Mouse (Mus musculus) brown adipose tissue, adult 24 weeks (tissue): Measurements from ENCODE around the gene Slc26a8. TPM values are rescaled to one million over a fixed set of nuclear protein-coding genes. Genes with fewer than 3 reads are reported as not detected.

Source experiments
- H3K27ac ChIP-seq: fragments of 200-500 bp; replicated peaks from 2 replicates; pipeline ENCODE4 v1.5.1; 2012; ENCODE audit warnings: low read depth, mild to moderate bottlenecking, low read length
- H3K4me1 ChIP-seq: fragments of 200-500 bp; 2 replicates; pipeline ENCODE4 v1.6.1; 2012; ENCODE audit warnings: low read length, mixed read lengths; ENCODE audit not compliant: control insufficient read depth, insufficient read depth, insufficient read length
- H3K4me3 ChIP-seq: fragments of 200-500 bp; 2 replicates; pipeline ENCODE4 v1.5.1; 2012; ENCODE audit warnings: low read depth, mild to moderate bottlenecking, low read length, moderate library complexity; ENCODE audit not compliant: insufficient read depth
- polyA plus RNA-seq: library from polyadenylated mRNA; stranded (reverse); fragments of >200 nt; gene quantifications from 2 replicates; pipeline ENCODE4 v1.2.4, GENCODE M21; 2012; ENCODE audit not compliant: missing spikeins, insufficient read depth, insufficient read length

Gene Slc26a8
- polyA plus RNA-seq, 1 experiment: 1.5 TPM

GRCm38 (mm10) chr17:28691687-28692340 is 1.8 kb upstream of the Slc26a8 start:
- peaks cover 18% of the 10 kb centered on the region for H3K4me1 ChIP-seq
- peak overlapping the region; percentile 62 for H3K27ac ChIP-seq
- H3K4me3 ChIP-seq: peak overlapping the region; percentile 98

- peak within 1 kb of the TSS; percentile 98 for H3K4me3 ChIP-seq
These were observed 998 bp upstream of the Slc26a8 start, which contains the start of gene Mapk14 for GRCm38 (mm10) chr17:28690776-28691686. Gene Mapk14, plus strand, starts transcription at chr17:28691329.

GRCm38 (mm10) chr17:28687354-28687753 is 2.7 kb downstream of the Slc26a8 start:
- H3K4me3 ChIP-seq: no peak overlapping the region
- H3K27ac ChIP-seq: no peak overlapping the region
- no peaks in the 10 kb centered on the region for H3K4me1 ChIP-seq

More at GRCm38 (mm10) chr17:28690776-28691686, 998 bp upstream of the Slc26a8 start, which contains the start of gene Mapk14:
- peak within 1 kb of the TSS; percentile 72 for H3K27ac ChIP-seq
- peaks cover 13% of the 10 kb centered on the region for H3K4me1 ChIP-seq

DNA sequence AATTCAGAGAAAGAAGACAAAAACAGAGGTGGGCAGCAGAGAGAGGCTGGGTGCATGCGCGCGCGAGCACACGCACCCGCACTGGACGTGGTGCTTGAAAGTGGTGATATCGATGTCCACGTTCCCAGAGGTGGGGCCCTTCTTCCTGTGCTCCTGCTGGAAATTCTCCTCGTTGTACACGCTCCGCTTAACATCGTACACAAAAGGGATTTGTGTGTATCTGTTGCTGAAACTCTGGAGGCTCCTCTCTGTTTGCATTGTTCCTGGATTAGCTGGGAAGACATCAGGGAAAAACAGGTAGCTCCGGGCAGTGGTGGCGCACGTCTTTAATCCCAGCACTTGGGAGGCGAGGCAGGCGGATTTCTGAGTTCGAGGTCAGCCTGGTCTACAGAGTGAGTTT is 5.4 kb downstream of the Slc26a8 start:
- H3K4me1 ChIP-seq: no peaks in the 10 kb centered on the region
- H3K4me3 ChIP-seq: no peak overlapping the region
- no peak overlapping the region for H3K27ac ChIP-seq

DNA sequence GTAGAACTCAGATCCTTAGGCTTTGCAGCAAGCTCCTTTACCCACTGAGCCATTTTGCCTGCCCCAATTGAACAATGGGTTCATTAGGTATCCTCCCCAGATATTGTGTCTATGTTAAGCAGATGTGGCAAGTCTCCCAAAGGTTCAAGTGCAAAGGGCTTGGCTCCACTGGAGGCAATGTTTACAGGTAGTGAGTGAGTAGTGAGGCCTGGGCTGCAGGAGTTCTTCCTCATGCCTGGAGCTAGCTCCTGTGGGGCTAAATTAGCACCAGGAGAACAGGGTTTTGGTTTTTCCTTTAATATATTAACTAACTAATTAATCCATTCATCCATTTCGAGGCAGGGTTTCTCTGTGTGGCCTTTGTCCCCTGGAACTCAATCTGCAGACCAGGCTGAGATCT is 6.4 kb downstream of the Slc26a8 start:
- no peak overlapping the region for H3K4me3 ChIP-seq
- H3K27ac ChIP-seq: no peak overlapping the region
- H3K4me1 ChIP-seq: no peaks in the 10 kb centered on the region

DNA sequence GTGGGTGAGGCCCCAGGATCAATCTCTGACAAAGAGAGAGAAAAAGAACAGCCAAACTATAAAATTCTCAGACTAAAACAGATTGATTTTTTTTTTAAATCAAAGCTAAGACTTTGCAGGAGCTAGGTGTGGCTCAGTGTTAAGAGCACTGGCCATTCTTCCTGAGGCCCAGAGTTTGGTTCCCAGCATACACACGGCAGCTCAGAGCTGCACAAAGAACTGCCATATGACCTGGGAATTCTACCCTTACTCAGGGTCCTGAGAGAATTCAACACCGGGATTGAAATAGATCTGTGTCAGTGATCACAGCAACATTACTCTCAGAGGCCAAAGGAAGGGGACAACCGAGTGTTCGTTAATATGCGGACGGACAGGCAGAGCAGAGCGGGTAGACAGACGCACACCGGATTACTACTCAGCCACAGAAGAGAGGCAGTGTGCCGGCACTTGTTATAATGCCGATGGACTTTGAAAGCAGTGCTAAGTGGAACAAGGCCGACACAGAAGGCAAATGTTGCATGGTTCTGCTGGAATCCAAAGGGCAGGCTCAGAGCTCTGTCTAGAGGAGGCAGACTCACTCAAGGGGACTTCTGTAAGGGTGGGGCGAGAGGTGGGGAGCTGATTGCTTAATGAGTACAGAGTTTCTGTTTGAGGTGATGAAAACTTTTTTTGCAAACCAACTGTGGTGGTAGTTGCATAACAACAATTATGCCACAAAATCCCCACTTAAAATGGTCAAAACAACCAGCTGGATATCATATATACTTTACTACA is 7.5 kb downstream of the Slc26a8 start:
- H3K4me3 ChIP-seq: no peak overlapping the region
- no peaks in the 10 kb centered on the region for H3K4me1 ChIP-seq
- H3K27ac ChIP-seq: no peak overlapping the region

DNA sequence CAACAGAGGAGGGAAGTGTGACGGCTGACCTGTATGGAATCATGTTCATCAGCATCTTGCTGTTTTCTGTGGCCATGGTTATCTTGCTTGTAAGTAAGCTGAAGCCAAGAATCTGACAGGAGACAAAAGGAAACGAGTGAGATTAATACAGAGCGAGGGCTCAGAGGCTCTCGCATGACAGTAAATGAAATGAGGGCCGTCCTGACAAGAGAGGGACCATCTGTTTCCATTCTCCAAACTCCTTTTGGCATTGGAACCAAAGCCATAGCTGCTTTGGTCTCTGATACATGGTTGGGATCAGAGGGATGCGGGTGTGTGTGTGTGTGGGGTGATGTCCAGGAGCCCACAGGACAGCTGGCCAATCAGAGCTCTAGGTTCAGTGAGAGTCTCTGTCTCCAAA is 30.5 kb downstream of the Slc26a8 start:
- Histone ChIP-seq H3K4me3 (no peak overlapping the region), H3K4me1 (no peaks in the 10 kb centered on the region), H3K27ac (no peak overlapping the region)

DNA sequence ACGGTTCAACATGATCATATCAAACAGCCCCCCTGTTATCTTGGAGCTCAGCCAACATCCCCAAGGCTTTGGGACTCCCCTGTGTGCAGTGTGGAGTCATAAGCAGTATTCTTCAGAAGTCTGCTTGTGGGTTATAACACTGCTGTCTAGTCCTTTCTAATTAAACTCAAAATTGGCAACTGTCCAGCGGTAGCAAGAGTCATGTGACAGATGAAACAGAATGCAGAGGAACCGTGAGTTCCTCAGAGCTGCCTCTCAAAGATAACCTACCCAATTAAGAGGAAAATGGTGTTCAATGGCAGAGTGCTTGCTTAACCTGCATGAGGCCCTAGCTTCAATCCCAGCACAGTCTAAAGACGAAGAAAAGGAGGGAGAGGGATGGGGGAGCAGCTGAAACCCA is 32.1 kb downstream of the Slc26a8 start:
- Histone ChIP-seq H3K27ac (no peak overlapping the region), H3K4me1 (no peaks in the 10 kb centered on the region), H3K4me3 (no peak overlapping the region)

- Histone ChIP-seq H3K27ac (no peak overlapping the region), H3K4me1 (no peaks in the 10 kb centered on the region), H3K4me3 (no peak overlapping the region)
These were observed 39.8 kb downstream of the Slc26a8 start for GRCm38 (mm10) chr17:28650268-28650667.

- Histone ChIP-seq H3K4me3 (no peak overlapping the region), H3K4me1 (no peaks in the 10 kb centered on the region), H3K27ac (no peak overlapping the region)
These were observed 41.2 kb downstream of the Slc26a8 start for GRCm38 (mm10) chr17:28648607-28649370.

GRCm38 (mm10) chr17:28646221-28646620 is 43.8 kb downstream of the Slc26a8 start:
- Histone ChIP-seq H3K4me1 (no peaks in the 10 kb centered on the region), H3K4me3 (no peak overlapping the region), H3K27ac (no peak overlapping the region)

GRCm38 (mm10) chr17:28644112-28644511 is 45.9 kb downstream of the Slc26a8 start:
- Histone ChIP-seq H3K27ac (no peak overlapping the region), H3K4me1 (no peaks in the 10 kb centered on the region), H3K4me3 (no peak overlapping the region)

DNA sequence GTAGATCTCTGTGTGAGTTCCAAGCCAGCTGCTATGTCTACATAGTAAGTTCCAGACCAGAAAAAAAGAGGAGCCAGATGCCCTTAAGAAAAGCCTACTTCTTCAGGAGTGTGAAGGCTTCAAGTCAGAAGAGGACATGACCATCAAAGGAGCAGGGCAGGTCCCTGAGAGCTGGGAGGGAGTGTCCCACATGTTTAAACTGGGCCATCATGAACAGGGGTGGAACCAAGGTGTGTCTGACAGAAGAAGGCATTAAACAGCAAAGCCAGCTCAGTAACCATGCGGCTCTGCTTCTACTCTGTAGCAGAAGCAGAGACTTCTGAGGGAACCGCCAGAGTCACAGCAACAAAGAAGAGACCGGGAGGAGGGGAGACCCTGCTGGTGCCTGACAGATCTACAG is 46.3 kb downstream of the Slc26a8 start:
- Histone ChIP-seq H3K4me3 (no peak overlapping the region), H3K27ac (no peak overlapping the region), H3K4me1 (no peaks in the 10 kb centered on the region)

- Histone ChIP-seq H3K4me1 (no peaks in the 10 kb centered on the region), H3K4me3 (no peak overlapping the region), H3K27ac (no peak overlapping the region)
These were observed 49.9 kb downstream of the Slc26a8 start for GRCm38 (mm10) chr17:28640113-28640512.
